Mouse (Mus musculus) embryonic fibroblast, embryonic 13.5 days (primary cell): Measurements from ENCODE around the gene Dip2c. TPM values are rescaled to one million over a fixed set of nuclear protein-coding genes. Genes with fewer than 3 reads are reported as not detected.

ENCODE experiments used
- H3K27ac ChIP-seq: 2 replicates; pipeline ENCODE4 v1.5.1; 2012; ENCODE audit warnings: low read length, control low read depth, inconsistent platforms; ENCODE audit not compliant: insufficient read depth
- H3K4me1 ChIP-seq: 2 replicates; pipeline ENCODE4 v1.6.1; 2011; ENCODE audit warnings: low read length; ENCODE audit not compliant: control insufficient read depth, insufficient read depth
- H3K4me3 ChIP-seq: 2 replicates; pipeline ENCODE4 v1.5.1; 2011; ENCODE audit warnings: mild to moderate bottlenecking, control low read depth, low read length; ENCODE audit not compliant: insufficient read depth
- CTCF ChIP-seq: IDR thresholded peaks from 2 replicates; pipeline ENCODE4 v1.5.1; 2011; ENCODE audit warnings: mild to moderate bottlenecking, control low read depth, low read length, moderate library complexity, borderline replicate concordance; ENCODE audit not compliant: insufficient read depth
- POLR2A ChIP-seq: IDR thresholded peaks from 2 replicates; pipeline ENCODE4 v1.6.1; 2011; ENCODE audit warnings: low read depth, mild to moderate bottlenecking, control low read depth, low read length, moderate library complexity
- polyA plus RNA-seq: library from polyadenylated mRNA; stranded (reverse); fragments of >200 nt; gene quantifications from 2 replicates; pipeline ENCODE4 v1.2.4, GENCODE M21; 2011; ENCODE audit warnings: low read depth; ENCODE audit not compliant: missing spikeins, insufficient read length

Gene Dip2c
- polyA plus RNA-seq, 1 experiment = 17.9 TPM

DNA sequence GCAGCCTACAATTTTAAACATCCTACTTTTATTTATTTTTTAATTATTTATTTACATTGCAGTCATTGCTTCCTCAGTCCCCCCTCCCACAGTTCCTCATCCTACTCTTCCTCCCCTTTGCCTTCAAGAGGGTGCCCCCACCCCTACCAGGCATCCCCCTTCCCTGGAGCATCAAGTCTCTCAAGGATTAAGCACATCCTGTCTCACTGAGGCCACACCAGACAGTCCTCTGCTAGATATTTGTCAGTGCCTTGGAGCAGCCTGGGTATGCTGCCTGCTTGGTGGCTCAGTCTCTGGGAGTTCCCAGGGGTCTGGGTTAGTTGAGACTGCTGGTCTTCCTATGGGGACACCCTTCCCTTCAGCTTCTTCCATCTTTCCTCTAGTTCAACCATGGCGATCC is 397.8 kb downstream of the Dip2c start:
- no peak overlapping the region for H3K4me3 ChIP-seq
- TF ChIP-seq POLR2A = no peak
- no peak for TF ChIP-seq CTCF
- no peaks in the 10 kb centered on the region for H3K4me1 ChIP-seq
- H3K27ac ChIP-seq = no peak overlapping the region

DNA sequence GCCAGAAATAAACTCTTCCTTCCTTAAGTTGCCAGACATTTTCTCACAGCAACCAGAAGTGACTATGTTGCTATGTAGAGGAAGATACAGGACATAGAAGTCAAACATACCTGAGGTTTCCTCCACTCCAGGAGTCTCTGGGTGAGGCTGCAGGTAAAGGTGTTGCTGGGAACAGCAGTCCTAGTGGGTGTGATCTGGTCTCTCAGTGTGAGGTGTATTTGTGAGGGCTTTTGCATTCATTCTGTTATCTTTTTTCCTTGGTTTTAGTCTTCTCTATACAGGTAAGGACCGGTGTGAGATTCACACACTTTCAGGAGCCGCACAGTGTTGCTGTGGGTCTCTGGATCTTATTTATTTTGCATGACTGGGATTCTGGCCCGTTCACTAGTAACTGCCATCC is 405.2 kb downstream of the Dip2c start:
- TF ChIP-seq POLR2A (no peak), CTCF (no peak)
- Histone ChIP-seq H3K4me3 (no peak overlapping the region), H3K4me1 (no peaks in the 10 kb centered on the region), H3K27ac (no peak overlapping the region)

DNA sequence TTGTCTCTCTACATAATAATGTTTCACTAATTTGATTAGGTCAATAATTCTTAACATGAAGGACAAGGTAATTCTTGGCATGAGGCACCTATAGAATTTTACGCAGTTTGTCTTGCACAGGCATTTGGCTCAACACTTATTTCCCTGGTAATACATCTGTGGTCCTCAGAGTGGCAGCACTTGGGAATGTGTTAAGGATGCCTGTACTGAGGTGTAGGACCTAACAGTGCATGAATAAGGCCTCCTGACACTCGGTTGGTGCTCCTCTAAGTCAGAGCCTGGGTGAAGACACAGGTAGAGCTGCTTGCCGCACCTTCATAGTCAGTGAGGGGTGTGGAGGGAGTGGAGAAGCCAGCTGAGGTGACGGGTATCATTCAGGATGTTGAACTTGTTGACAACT is 407.0 kb downstream of the Dip2c start:
- Histone ChIP-seq H3K4me1 (no peaks in the 10 kb centered on the region), H3K27ac (no peak overlapping the region)
- TF ChIP-seq POLR2A (no peak), CTCF (no peak)

DNA sequence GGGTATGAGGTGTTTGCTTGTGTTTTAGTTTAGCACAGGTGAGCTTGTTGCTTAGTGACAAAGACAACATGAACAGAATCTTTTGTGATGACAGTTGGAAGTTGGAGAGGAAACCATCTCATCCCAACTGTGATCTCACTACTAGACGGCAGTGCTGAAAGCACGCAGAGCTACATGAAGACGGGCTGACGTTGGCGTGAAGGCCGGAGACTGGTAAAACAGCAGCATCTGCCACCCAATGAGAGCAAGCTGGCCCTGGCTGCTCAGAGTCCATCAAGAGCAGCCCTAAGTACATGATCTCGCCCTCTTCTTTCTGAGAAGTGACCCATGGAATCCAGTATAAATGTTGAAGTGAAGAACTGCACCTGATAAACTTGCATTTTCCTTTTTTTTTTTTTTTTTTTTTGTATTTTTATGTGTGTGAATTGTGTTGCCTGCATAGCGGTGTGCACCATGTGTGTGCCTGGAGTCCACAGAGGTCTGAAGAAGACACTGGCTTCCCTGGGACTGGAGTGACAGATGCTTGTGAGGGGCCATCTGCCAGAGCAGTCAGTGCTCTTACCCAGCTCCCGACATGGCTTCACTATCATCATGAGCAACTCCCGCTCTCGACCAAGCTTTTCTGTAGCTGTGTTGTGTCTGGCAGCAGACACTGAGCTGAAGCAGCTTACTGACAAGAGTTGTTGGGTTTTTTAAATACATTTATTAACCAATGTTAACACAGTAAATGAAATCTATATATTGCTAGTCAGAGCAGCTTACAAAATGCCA is 408.0 kb downstream of the Dip2c start:
- TF ChIP-seq POLR2A = no peak
- TF ChIP-seq CTCF = no peak
- Histone ChIP-seq H3K4me3 (no peak overlapping the region), H3K27ac (no peak overlapping the region), H3K4me1 (no peaks in the 10 kb centered on the region)

More for the DNA sequence above, 407.0 kb downstream of the Dip2c start:
- no peak overlapping the region for H3K4me3 ChIP-seq

DNA sequence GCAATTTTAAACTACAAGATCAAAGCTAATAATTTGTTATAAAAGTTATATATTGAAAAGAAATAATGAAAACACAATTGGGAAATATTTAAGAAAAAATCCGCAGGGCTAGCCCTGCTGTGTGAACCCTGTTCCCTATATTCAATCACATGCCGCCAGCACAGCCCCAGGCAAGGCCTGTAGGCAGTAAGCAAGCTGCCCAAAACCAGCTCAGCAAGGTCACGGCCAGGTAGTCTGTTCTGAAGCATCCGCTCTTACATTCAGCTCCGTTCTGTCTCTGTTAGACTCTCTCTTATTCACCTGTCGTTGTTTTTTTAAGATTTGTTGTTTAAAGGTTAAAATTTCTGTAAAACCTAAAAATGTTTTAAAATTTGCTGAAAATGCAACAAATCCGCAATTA is 409.9 kb downstream of the Dip2c start:
- H3K4me3 ChIP-seq = no peak overlapping the region
- H3K27ac ChIP-seq = no peak overlapping the region
- no peaks in the 10 kb centered on the region for H3K4me1 ChIP-seq
- TF ChIP-seq CTCF (no peak), POLR2A (no peak)

DNA sequence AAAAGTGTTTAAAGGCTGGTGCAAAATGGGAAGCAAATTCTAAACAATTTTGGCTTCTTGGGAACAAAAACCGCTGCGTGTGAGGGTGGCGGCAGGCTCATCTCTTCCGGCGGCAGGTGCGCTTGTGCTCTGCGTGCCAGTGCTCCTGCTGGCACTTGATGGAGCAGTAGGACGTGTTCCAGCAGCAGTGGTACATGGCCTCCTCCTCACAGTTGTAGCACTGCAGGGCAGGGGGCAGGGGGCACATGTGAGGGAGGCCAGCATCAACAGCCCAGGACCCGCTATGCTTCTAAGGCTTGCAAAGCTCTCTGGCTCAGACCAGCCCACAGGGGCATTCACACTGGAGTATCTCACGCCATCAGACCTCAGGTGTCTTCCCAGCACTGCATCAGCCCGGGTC is 410.4 kb downstream of the Dip2c start:
- TF ChIP-seq POLR2A (no peak), CTCF (no peak)
- no peak overlapping the region for H3K27ac ChIP-seq
- H3K4me1 ChIP-seq = no peaks in the 10 kb centered on the region
- no peak overlapping the region for H3K4me3 ChIP-seq

DNA sequence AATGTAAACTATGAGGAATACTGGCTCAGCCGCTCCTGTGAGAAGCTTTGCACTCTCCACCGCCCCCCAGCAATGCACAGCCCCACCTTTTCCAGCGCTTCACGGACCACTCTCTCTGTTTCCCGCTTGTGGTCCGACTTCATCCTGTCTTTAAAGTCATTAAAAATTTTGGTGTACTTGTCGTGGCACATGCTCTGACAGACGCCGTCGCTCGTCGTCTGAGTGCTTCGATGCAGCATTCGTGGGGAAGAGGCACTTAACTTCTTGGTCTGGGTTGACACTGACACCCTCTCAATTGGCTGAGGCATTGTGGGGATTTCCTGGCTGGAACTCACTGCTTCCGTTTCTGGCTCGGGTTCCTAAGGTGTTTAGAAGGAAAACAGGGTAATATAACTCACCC is 413.0 kb downstream of the Dip2c start:
- H3K4me1 ChIP-seq = peaks cover 2% of the 10 kb centered on the region; the same call in 1 of the 2 replicates
- no peak overlapping the region for H3K4me3 ChIP-seq
- no peak overlapping the region for H3K27ac ChIP-seq
- no peak for TF ChIP-seq CTCF
- TF ChIP-seq POLR2A = no peak

DNA sequence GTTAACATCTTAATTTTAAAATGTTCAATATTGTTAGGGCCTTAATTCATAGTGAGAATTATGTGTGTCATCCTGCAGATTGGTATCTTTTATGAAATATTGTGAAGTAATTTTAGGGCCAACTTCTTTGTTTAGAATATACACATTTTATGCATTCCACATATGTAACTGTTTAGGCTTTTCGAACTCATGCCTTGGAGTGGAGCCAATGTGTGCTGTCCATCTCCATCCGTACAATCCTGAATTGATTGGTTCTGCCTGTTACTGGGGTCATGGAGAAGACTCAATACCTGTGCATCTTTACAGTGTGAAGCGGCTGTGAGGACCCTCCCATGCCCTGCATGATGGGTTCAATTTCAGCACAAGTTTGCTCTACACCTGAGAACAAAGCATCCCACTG is 416.5 kb downstream of the Dip2c start:
- Histone ChIP-seq H3K27ac (no peak overlapping the region), H3K4me1 (peaks cover 15% of the 10 kb centered on the region), H3K4me3 (no peak overlapping the region)
- TF ChIP-seq POLR2A (no peak), CTCF (no peak)

DNA sequence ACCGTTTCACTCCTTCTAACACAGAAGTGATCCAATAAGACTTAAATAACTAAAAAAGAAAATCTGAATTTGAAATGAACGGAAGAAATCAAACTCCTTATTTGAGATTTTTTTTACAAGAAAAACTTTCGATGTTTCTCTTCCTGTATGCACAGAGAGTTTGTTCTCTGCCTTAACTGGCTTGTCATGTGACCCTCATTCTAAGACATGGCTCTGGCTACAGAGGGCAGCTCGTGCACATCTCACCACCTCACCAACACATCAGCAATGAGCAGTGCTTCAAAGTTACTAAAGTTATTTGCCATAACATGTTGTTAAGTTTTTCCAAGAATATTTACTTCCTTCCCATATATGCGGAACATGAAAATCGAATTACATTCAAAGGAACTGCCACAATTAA is 418.3 kb downstream of the Dip2c start:
- no peak for TF ChIP-seq CTCF
- TF ChIP-seq POLR2A = no peak

DNA sequence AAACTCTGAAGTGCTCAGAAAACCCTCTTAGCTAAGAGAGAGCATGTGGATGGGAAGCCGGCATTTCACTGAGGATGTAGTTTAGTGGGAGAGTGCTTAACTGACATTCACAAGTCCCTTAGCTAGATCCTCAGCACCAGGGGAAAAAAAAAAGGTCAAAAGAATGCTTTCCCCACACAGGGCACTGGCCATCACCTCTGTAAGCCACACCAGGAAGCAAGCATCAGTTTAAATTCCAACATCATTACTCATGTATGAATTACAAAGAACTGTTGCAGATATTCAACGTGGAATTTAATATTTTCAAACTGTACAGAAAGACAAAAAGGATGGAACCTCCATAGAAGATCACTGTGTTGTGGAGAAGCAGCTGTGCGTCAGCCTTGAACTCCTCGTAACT is 419.1 kb downstream of the Dip2c start:
- Histone ChIP-seq H3K27ac (peak overlapping the region; percentile 34), H3K4me1 (peaks cover 15% of the 10 kb centered on the region), H3K4me3 (no peak overlapping the region)
- TF ChIP-seq POLR2A (no peak), CTCF (no peak)

More for the DNA sequence above, 418.3 kb downstream of the Dip2c start:
- H3K27ac ChIP-seq = no peak overlapping the region
- no peak overlapping the region for H3K4me3 ChIP-seq
- peaks cover 15% of the 10 kb centered on the region for H3K4me1 ChIP-seq

DNA sequence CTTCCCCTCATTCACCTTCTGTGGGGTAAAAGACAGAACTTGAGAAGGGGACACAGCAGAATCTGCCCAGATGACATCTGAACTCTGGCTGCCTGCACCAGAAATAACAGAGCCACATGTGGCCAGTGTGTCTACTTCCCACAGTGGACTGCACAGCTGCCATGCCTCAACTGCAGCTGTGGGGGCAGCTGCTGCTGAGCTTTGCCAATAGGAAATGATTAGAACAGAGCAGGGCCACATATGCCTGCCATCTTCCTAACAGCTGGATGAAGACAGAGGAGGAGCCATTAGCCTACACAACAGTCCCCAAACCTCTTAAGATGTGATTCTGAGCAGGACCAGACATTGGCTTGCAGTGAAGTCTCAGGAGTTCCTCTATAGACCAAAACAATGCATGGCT is 419.5 kb downstream of the Dip2c start:
- H3K4me3 ChIP-seq = no peak overlapping the region
- peaks cover 15% of the 10 kb centered on the region for H3K4me1 ChIP-seq
- TF ChIP-seq POLR2A = no peak
- TF ChIP-seq CTCF = no peak
- peak overlapping the region; percentile 34 for H3K27ac ChIP-seq
